Mouse (Mus musculus): Measurements from ENCODE around the gene Lin52. TPM values are rescaled to one million over a fixed set of nuclear protein-coding genes. Genes with fewer than 3 reads are reported as not detected.

Lin52 gene
- polyA plus RNA-seq, 1 experiment from 2014 or later, result 31.9 TPM

Other genes starting within 250 kb of the Lin52 start
- 3.1 and 4.3 TPM in 2 replicates for gene Elmsan1, start 232.5 kb upstream of the Lin52 start, polyA plus RNA-seq (2015; fragmentation: Nextera tagmentation; extraction: Ambion mirVana)
- gene Ptgr2, start 166.2 kb upstream of the Lin52 start, polyA plus RNA-seq (2015; fragmentation: Nextera tagmentation; extraction: Ambion mirVana), result 17.7 and 18.8 TPM in 2 replicates
- gene Zfp410, start 134.6 kb upstream of the Lin52 start, polyA plus RNA-seq (2015; fragmentation: Nextera tagmentation; extraction: Ambion mirVana), result 61.2 and 64.3 TPM in 2 replicates
- 45.4 and 48.2 TPM in 2 replicates for gene Coq6, start 89.8 kb upstream of the Lin52 start, polyA plus RNA-seq (2015; fragmentation: Nextera tagmentation; extraction: Ambion mirVana)
- gene Fam161b, start 89.6 kb upstream of the Lin52 start, polyA plus RNA-seq (2015; fragmentation: Nextera tagmentation; extraction: Ambion mirVana), result 17.5 and 19.2 TPM in 2 replicates
- 11.9 and 14.6 TPM in 2 replicates for gene Entpd5, start 42.4 kb upstream of the Lin52 start, polyA plus RNA-seq (2015; fragmentation: Nextera tagmentation; extraction: Ambion mirVana)
- 2.9 and 3.5 TPM in 2 replicates for gene Bbof1, start 42.4 kb upstream of the Lin52 start, polyA plus RNA-seq (2015; fragmentation: Nextera tagmentation; extraction: Ambion mirVana)
- gene Rnf113a2, start 34.2 kb upstream of the Lin52 start, polyA plus RNA-seq (2015; fragmentation: Nextera tagmentation; extraction: Ambion mirVana), result 21.3 and 23.5 TPM in 2 replicates
- 41.3 and 41.8 TPM in 2 replicates for gene Aldh6a1, start 418 bp upstream of the Lin52 start, polyA plus RNA-seq (2015; fragmentation: Nextera tagmentation; extraction: Ambion mirVana)
- 3.0 and 3.7 TPM in 2 replicates for gene Vsx2, start 118.3 kb downstream of the Lin52 start, polyA plus RNA-seq (2015; fragmentation: Nextera tagmentation; extraction: Ambion mirVana)
- 13.6 and 14.5 TPM in 2 replicates for gene Abcd4, start 166.0 kb downstream of the Lin52 start, polyA plus RNA-seq (2015; fragmentation: Nextera tagmentation; extraction: Ambion mirVana)
- gene Vrtn, start 189.6 kb downstream of the Lin52 start, polyA plus RNA-seq (2015; fragmentation: Nextera tagmentation; extraction: Ambion mirVana), result 0.11 TPM in 1 of 2 replicates, not detected in the other
- 12.0 and 13.3 TPM in 2 replicates for gene Syndig1l, start 247.4 kb downstream of the Lin52 start, polyA plus RNA-seq (2015; fragmentation: Nextera tagmentation; extraction: Ambion mirVana)